Mouse (Mus musculus) ES-E14 (cell line): Measurements from ENCODE around the gene Snapc4.

ENCODE experiments used
- CHD2 ChIP-seq: IDR thresholded peaks from 2 replicates; pipeline ENCODE4 v1.6.1; 2014; ENCODE audit warnings: mild to moderate bottlenecking, low read depth, low read length, inconsistent platforms
- ZNF384 ChIP-seq: IDR thresholded peaks from 2 replicates; pipeline ENCODE4 v1.6.1; 2012; ENCODE audit warnings: low read depth, low read length, inconsistent platforms

DNA sequence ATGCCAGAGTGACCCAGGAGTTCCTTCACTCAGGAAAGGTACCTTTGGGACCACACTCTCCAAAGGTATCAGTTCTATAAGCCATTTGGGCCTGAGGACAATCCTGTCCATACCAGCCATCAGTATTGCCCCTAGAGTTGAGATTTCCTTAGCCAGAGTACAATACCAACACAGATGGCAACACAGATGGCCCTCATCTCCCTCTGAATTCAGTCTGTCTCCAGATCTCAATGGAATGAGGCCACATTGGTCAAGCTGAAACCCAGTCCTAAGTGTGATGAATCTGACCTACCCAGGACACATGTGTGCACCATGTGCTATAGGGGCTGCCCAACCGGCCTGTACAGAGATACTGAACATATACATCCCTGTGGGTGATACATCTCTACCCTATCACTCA is 21.8 kb upstream of the Snapc4 start:
- TF ChIP-seq CHD2 (no peak), ZNF384 (no peak)
